Mouse (Mus musculus): ENCODE measurements around the gene Myoc.

DNA sequence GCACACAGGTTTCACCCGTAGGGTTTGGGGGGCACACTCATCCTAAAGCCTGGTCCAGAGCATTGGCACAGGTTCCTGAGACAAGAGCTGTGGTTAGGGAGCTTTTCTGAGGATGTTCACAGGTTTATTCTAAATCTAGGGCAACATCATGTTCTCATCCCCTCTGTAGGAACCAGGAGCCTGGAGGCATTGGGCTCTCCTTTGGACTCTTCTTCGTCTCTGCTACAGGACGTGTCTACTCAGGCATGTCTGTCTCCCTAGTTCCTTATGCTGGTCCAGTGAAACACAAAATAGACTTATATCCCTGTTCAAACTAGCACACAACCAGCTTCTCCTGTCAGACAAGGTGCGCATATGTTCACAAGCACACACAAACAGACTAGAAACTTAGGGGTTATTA lies 420 bp upstream of the Myoc start:
- no peak for TF ChIP-seq CTCF (IDR thresholded peaks at IDR 0.05; ENCODE audit: low read depth, low read length)
- TF ChIP-seq POLR2A (IDR thresholded peaks at IDR 0.05; ENCODE audit: extremely low read depth, insufficient read depth, low read length) = no peak
